Mouse (Mus musculus) lung, adult 2 months (tissue): ENCODE measurements around the gene Slc25a13.

Experiments used
- CTCF ChIP-seq: fragments of 200-500 bp; IDR thresholded peaks from 2 replicates; pipeline ENCODE4 v1.5.1; 2011; ENCODE audit warnings: mild to moderate bottlenecking, low read length, control low read depth; ENCODE audit not compliant: insufficient read depth
- POLR2A ChIP-seq: fragments of 200-500 bp; IDR thresholded peaks from 2 replicates; pipeline ENCODE4 v1.6.1; 2011; ENCODE audit warnings: low read depth, mild to moderate bottlenecking, control low read depth, low read length, borderline replicate concordance; ENCODE audit errors: extremely low read depth

DNA sequence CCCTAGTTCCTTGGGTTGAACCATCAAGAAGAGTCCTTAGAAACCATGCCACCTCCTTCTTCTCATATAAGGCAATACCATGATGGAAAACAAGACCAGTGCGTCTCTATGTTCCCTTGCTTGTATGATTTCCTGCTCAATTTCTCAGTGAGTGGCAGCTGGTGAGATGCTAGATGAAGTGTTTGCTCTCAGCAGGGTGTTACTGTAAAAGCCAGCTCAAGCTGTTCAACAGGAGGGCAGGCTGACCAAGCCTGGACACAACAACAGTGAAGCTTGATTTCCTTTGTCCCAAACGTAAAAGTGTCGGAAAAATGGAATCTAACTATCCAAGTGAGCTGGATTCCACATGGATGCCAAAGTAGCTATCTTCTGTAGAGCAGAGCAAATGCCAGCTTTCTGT is 91.4 kb downstream of the Slc25a13 start:
- no peak for TF ChIP-seq CTCF
- TF ChIP-seq POLR2A = no peak
